Mouse (Mus musculus) heart, adult 2 months (tissue): ENCODE results near the gene Ackr3. TPM values are rescaled to one million over a fixed set of nuclear protein-coding genes. Genes with fewer than 3 reads are reported as not detected.

ENCODE experiments used
- DNase-seq, 2 experiments: peaks; one replicate each; pipeline ENCODE4 v3.0.0; 2021
- H3K27ac ChIP-seq: fragments of 200-600 bp; 2 replicates; pipeline ENCODE4 v1.8.1; 2022
- H3K27me3 ChIP-seq: fragments of 200-500 bp; 2 replicates; pipeline ENCODE4 v1.6.1; 2012; ENCODE audit warnings: mild to moderate bottlenecking, low read length, inconsistent platforms, mixed read lengths; ENCODE audit not compliant: control insufficient read depth, insufficient read depth
- H3K36me3 ChIP-seq: fragments of 200-500 bp; 2 replicates; pipeline ENCODE4 v1.6.1; 2012; ENCODE audit warnings: low read length, inconsistent platforms; ENCODE audit not compliant: control insufficient read depth, insufficient read depth
- H3K4me1 ChIP-seq: fragments of 200-500 bp; 2 replicates; pipeline ENCODE4 v1.6.1; 2011; ENCODE audit warnings: low read length; ENCODE audit not compliant: control insufficient read depth, insufficient read depth
- H3K4me3 ChIP-seq: fragments of 200-600 bp; 2 replicates; pipeline ENCODE4 v1.8.1; 2022
- H3K79me2 ChIP-seq: fragments of 200-500 bp; replicated peaks from 2 replicates; pipeline ENCODE4 v1.6.1; 2012; ENCODE audit warnings: mild to moderate bottlenecking, inconsistent platforms, low read length, moderate library complexity, mixed read lengths; ENCODE audit not compliant: control insufficient read depth, insufficient read depth
- H3K9ac ChIP-seq: fragments of 200-500 bp; 2 replicates; pipeline ENCODE4 v1.6.1; 2012; ENCODE audit warnings: low read depth, mild to moderate bottlenecking, control low read depth, inconsistent platforms, low read length, mixed read lengths
- CTCF ChIP-seq: fragments of 200-600 bp; IDR thresholded peaks from 2 replicates; pipeline ENCODE4 v1.8.1; 2022; ENCODE audit warnings: antibody characterized with exemption, mild to moderate bottlenecking, moderate library complexity
- EP300 ChIP-seq: fragments of 200-500 bp; IDR thresholded peaks from 2 replicates; pipeline ENCODE4 v1.6.1; 2011; ENCODE audit warnings: low read depth, low read length, control low read depth; ENCODE audit not compliant: insufficient read depth
- POLR2A ChIP-seq: fragments of 200-500 bp; IDR thresholded peaks from 2 replicates; pipeline ENCODE4 v1.6.1; 2011; ENCODE audit warnings: mild to moderate bottlenecking, low read depth, low read length, control low read depth; ENCODE audit not compliant: insufficient read depth
- WGBS: fragments of 180-500 bp; shearing (Covaris S2); methylation state at CpG from one replicate; pipeline ENCODE4 v1.1.7; 2018; 5-methylcytosine and 5-hydroxymethylcytosine counted together
- intact Hi-C: fragments of 180-260 bp; cut with DNase I; formaldehyde crosslinking; loops from one replicate; pipeline ENCODE4 v1.15.1; 2025
- polyA plus RNA-seq: library from polyadenylated mRNA; depleted of rRNA; stranded (reverse); fragments of >200 nt; gene quantifications from 2 replicates; pipeline ENCODE4 v1.2.3, GENCODE M21; 2012
- total RNA-seq, 2 experiments: library from RNA; stranded (reverse); gene quantifications; 2 replicates each; pipeline ENCODE4 v1.2.3; 2021

Ackr3 gene
- total and polyA plus RNA-seq, 3 experiments: 56.5 to 186 (median 58.0) TPM

DNA sequence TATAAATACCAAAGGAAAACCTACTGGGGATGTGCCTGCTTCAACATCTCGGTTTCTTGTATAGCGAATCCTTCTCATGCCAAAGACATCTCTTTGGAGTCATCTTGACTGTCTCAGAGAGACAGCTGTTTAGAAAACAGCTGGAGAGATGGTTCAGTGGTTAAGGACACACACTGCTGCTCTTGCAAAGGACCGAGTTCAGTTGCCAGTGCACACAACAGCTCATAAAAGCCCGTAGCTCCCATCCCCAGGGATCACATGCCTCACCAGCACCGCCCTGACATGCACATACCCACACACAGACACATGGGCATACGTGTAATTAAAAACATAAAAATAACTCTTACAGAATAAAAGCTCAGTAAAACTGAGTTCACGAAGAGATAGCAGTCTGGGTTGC is 40.6 kb upstream of the Ackr3 start:
- Histone ChIP-seq H3K27ac (peak overlapping the region; percentile 27), H3K27me3 (no peaks in the 10 kb centered on the region), H3K4me3 (no peak overlapping the region), H3K9ac (no peak overlapping the region), H3K36me3 (no peaks in the 10 kb centered on the region), H3K4me1 (peaks cover 6% of the 10 kb centered on the region), H3K79me2 (no peaks in the 10 kb centered on the region)
- no peak for TF ChIP-seq POLR2A
- WGBS: 82% methylated on average over 7 of the region's 7 CpGs
- no peak for DNase-seq
- intact Hi-C loops: loop anchor here (5.0 kb wide), 2 partner anchors 101 to 329 kb away; no protein-coding TSS in a partner anchor

DNA sequence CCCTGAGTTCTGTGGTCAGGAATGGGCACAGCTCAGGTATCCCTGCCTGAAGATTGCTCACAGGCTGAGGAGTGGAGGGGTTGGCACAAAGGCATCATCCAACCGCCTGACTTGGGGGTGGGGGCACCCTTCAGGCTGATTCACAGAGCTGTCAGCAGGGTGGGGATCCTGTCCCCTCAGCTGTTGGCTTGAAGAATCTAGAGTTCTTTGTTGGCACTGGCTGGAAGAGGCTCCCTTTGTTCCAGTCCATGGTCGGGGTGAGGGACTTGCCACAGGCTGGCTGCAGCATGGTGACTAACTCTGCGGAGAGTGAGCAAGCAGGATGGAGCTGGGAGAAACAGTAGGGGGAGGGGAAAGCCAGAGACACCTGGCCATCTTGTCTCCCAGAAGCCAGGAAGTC is 39.5 kb upstream of the Ackr3 start:
- 53% methylated on average over 3 of the region's 3 CpGs for WGBS
- no peak for DNase-seq
- no peak overlapping the region for H3K4me3 ChIP-seq
- intact Hi-C loops: loop anchor here (1.0 to 5.0 kb wide), 3 partner anchors 37 to 328 kb away; no protein-coding TSS in a partner anchor
- H3K79me2 ChIP-seq: no peaks in the 10 kb centered on the region
- TF ChIP-seq POLR2A (no peak), EP300 (no peak), CTCF (no peak)
- H3K4me1 ChIP-seq: peaks cover 6% of the 10 kb centered on the region
- H3K36me3 ChIP-seq: no peaks in the 10 kb centered on the region
- no peak overlapping the region for H3K9ac ChIP-seq
- no peak overlapping the region for H3K27ac ChIP-seq
- H3K27me3 ChIP-seq: no peaks in the 10 kb centered on the region

DNA sequence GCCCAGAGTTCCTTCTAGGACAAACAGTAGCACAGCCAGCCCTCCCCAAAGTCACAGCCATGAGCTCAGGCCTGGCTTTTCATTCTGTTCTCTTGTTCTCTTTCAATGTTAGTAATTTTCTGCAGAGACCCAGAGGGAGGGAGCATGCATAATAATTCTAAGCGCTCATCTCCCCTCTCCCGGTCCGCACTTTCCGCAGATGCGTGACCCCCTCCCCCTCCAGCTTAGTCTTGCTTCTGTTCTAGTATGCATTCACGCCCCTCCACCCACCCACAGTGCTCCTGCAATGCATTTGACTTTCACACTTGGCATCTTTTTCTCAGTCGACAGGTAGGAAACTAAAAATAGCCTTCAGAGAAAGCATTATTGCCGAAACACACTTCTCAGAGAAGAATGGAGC is 29.4 kb upstream of the Ackr3 start:
- intact Hi-C loops: no loop called here
- Histone ChIP-seq H3K79me2 (no peaks in the 10 kb centered on the region), H3K36me3 (no peaks in the 10 kb centered on the region), H3K4me1 (no peaks in the 10 kb centered on the region; the same call in 1 of the 2 replicates), H3K4me3 (no peak overlapping the region), H3K9ac (no peak overlapping the region), H3K27ac (no peak overlapping the region), H3K27me3 (no peaks in the 10 kb centered on the region)
- WGBS: 81% methylated on average over 8 of the region's 8 CpGs
- TF ChIP-seq CTCF (no peak), POLR2A (no peak), EP300 (no peak)
- no peak for DNase-seq

DNA sequence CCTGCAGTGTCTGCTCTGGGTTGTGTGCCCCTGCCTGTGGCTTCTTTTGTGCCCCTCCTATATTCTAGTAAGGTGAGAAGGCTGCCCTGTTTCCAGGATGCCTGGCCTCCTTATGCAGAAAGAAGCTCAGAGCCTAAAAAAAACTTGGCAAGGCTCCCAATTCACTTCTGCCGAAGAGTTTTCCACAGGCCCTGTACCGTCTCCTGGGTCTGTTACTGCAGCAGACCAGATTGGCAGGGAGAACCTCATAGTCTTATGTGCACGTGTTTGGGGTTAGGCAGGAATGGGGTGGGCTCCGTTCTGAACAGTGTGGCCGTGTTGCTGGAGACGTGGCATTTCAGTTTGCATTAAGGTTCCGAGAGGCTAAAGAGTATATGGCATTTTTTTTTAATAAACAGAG is 27.6 kb upstream of the Ackr3 start:
- Histone ChIP-seq H3K9ac (no peak overlapping the region), H3K79me2 (no peaks in the 10 kb centered on the region), H3K27ac (no peak overlapping the region), H3K4me3 (no peak overlapping the region), H3K36me3 (no peaks in the 10 kb centered on the region), H3K27me3 (no peaks in the 10 kb centered on the region), H3K4me1 (no peaks in the 10 kb centered on the region; the same call in 1 of the 2 replicates)
- WGBS: 47% methylated on average over 7 of the region's 7 CpGs
- no peak for TF ChIP-seq POLR2A
- no peak for TF ChIP-seq EP300
- no peak for TF ChIP-seq CTCF
- intact Hi-C loops: no loop called here
- no peak for DNase-seq

DNA sequence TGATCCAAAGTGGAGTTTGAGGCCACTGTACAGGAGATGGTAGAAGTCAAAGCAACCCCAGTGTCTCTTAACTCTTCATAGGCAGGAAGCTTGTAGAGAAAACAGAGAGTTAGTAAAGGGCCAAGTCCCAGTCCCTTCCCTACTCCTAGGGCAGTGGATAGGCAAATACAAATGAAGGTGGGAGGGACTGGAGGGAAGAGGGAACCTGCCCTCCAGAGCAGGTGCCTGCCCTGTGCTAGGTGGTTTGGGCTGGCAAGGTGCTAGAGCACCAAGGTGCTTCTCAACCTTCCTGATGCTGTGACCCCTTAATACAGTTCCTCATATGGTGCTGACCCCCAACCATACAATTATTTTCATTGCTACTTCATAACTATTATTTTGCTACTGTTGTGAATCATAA is 26.2 kb upstream of the Ackr3 start:
- TF ChIP-seq EP300 (no peak), POLR2A (no peak), CTCF (no peak)
- H3K27me3 ChIP-seq: no peaks in the 10 kb centered on the region
- H3K9ac ChIP-seq: no peak overlapping the region
- H3K4me1 ChIP-seq: no peaks in the 10 kb centered on the region; the same call in 1 of the 2 replicates
- no peak overlapping the region for H3K27ac ChIP-seq
- H3K79me2 ChIP-seq: no peaks in the 10 kb centered on the region
- H3K4me3 ChIP-seq: no peak overlapping the region
- DNase-seq: no peak
- intact Hi-C loops: no loop called here
- no peaks in the 10 kb centered on the region for H3K36me3 ChIP-seq

DNA sequence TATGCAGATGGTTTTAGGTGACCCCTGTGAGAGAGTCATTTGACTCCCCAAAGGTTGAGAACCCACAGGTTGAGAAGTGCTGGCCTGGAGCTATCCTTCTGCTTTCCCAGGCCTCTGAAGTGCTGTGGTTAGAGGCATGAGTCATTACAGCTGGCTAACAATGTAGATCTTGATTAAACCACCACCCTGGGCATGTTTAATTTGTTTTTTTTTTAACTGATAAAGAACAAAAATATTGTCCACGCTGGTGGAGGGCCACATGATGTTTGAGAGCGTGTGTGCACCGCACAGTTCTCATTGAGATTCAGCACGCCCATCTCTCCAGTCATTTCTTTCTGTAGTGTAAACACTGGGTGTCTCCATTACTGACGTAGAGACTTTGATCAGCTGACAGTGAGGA is 25.8 kb upstream of the Ackr3 start:
- Histone ChIP-seq H3K36me3 (no peaks in the 10 kb centered on the region), H3K27ac (no peak overlapping the region), H3K9ac (no peak overlapping the region), H3K79me2 (no peaks in the 10 kb centered on the region), H3K4me1 (no peaks in the 10 kb centered on the region; the same call in 1 of the 2 replicates), H3K27me3 (no peaks in the 10 kb centered on the region), H3K4me3 (no peak overlapping the region)
- intact Hi-C loops: no loop called here
- DNase-seq: no peak
- TF ChIP-seq POLR2A: no peak
- no peak for TF ChIP-seq CTCF
- no peak for TF ChIP-seq EP300
- WGBS: 69% methylated on average over 5 of the region's 5 CpGs

DNA sequence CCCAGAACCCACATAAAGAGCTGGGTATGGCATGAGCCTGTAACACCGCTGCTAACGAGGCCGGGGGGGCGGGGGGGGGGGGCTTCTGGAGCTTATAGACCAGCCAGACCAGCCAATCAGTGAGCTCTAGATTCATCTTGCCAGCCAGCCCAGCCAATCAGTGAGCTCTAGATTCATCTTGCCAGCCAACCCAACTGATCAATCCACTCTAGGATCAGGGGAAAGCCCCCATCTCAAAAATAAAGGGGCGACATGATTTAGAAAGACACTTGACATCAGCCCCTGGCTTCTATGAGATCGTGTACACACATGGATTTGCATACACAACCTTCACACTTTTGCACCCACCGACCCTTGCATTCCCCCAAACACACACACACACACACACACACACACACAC is 23.3 kb upstream of the Ackr3 start:
- TF ChIP-seq CTCF (no peak), POLR2A (no peak), EP300 (no peak)
- DNase-seq: no peak
- Histone ChIP-seq H3K4me1 (no peaks in the 10 kb centered on the region; the same call in 1 of the 2 replicates), H3K9ac (no peak overlapping the region), H3K4me3 (no peak overlapping the region), H3K36me3 (no peaks in the 10 kb centered on the region), H3K79me2 (no peaks in the 10 kb centered on the region), H3K27ac (no peak overlapping the region), H3K27me3 (no peaks in the 10 kb centered on the region)
- intact Hi-C loops: no loop called here
- 70% methylated on average over 7 of the region's 7 CpGs for WGBS
